Mouse (Mus musculus) cortical plate, adult 2 months (tissue): ENCODE measurements around the gene Nell1.

Source experiments
- CTCF ChIP-seq: fragments of 200-500 bp; IDR thresholded peaks from 2 replicates; pipeline ENCODE4 v1.5.1; 2011; ENCODE audit warnings: mild to moderate bottlenecking, control low read depth, low read length; ENCODE audit not compliant: insufficient read depth; ENCODE audit errors: extremely low read depth
- POLR2A ChIP-seq: fragments of 200-500 bp; IDR thresholded peaks from 2 replicates; pipeline ENCODE4 v1.6.1; 2011; ENCODE audit warnings: mild to moderate bottlenecking, low read length, control low read depth; ENCODE audit not compliant: insufficient read depth; ENCODE audit errors: extremely low read depth

- TF ChIP-seq POLR2A: no peak
- TF ChIP-seq CTCF: no peak
Observed at GRCm38 (mm10) chr7:50295508-50295907, 320.8 kb downstream of the Nell1 start.
